Mouse (Mus musculus): ENCODE results near the gene Gpha2. TPM values are rescaled to one million over a fixed set of nuclear protein-coding genes. Genes with fewer than 3 reads are reported as not detected.

Gene Gpha2
- polyA plus RNA-seq, 1 experiment = 2.6 TPM

DNA sequence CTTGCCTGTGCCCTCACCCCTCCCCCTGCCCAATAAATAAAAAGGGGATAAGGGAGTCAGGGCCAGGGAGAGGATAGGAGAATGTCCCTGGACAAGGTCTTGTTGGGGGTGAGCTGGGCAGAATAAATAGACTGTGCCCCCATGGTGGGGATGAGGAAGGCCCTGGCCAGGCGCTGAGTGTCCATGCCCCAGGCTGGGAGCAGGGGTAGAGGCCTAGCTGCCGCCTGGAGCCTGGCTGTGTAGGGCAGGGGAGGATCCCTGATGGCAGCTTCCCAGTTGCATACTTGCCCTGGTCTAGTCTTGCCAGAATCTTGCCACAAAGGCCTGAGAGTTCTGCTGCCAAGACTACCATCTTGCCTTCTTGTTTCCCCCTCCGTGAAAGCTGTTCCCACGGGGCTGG is 1.7 kb downstream of the Gpha2 start:
- no peaks in the 10 kb centered on the region for H3K4me1 ChIP-seq (ENCODE audit: control insufficient read depth, insufficient read depth, low read length)
- no peak for DNase-seq
- TF ChIP-seq POLR2A (IDR thresholded peaks at IDR 0.05; ENCODE audit: borderline replicate concordance, extremely low read depth, low read depth, low read length) (no peak), CTCF (IDR thresholded peaks at IDR 0.05; ENCODE audit: insufficient read depth, low read length) (no peak)
- no peak overlapping the region for H3K4me3 ChIP-seq (replicated peaks; ENCODE audit: extremely low read depth, low read depth, low read length)
- 90% methylated on average over 4 of the region's 4 CpGs for WGBS

DNA sequence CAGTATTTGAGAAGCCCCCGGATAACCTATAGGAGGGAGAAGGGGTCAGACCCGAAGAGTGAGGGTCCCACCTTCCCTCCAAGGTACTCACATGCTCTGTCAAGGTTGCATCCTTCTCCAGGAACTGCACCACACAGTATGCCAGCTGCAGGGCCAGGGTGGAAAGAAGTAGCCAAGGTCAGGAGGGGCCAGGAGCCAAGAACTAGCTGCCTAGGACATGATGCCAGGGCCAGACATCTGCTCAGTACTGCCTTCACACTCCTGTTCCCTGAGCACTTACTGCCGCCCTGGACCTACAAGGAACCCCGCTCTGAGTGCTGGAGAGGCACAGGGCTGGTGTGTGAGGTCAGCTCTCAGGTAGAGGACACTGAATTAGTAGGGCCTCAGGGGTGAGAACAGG is 4.2 kb downstream of the Gpha2 start:
- DNase-seq = no peak

DNA sequence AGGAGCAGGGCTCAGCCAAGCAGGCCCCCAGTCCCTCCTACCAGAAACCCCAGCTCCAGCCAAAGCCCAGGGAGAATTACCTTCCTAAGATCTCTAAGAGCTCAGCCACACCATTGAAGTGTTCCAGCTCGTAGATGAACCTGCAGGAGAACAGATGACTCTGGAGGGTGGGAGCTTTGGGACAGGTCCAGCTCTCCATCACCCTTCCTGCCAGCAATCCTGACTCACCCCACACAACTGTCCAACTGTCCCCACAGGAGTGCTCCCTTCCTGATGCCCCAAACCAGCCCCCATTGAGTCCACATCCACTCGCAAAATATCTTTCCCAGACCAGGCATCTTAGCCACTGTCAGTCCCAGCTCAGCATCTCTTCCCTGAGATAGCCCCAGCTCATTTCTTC is 4.9 kb downstream of the Gpha2 start:
- no peak for TF ChIP-seq CTCF (IDR thresholded peaks at IDR 0.05; ENCODE audit: insufficient read depth, low read length)
- TF ChIP-seq POLR2A (IDR thresholded peaks at IDR 0.05; ENCODE audit: borderline replicate concordance, extremely low read depth, low read depth, low read length) = no peak
- 78% methylated on average over 2 of the region's 2 CpGs for WGBS
- H3K4me3 ChIP-seq (replicated peaks; ENCODE audit: extremely low read depth, low read depth, low read length) = no peak overlapping the region

More for the DNA sequence above, 4.2 kb downstream of the Gpha2 start:
- TF ChIP-seq CTCF (IDR thresholded peaks at IDR 0.05; ENCODE audit: insufficient read depth, low read length) (no peak), POLR2A (IDR thresholded peaks at IDR 0.05; ENCODE audit: borderline replicate concordance, extremely low read depth, low read depth, low read length) (no peak)
- Histone ChIP-seq H3K4me1 (ENCODE audit: control insufficient read depth, insufficient read depth, low read length) (peaks cover 5% of the 10 kb centered on the region), H3K4me3 (replicated peaks; ENCODE audit: extremely low read depth, low read depth, low read length) (no peak overlapping the region)
- 84% methylated on average over 4 of the region's 4 CpGs for WGBS

DNA sequence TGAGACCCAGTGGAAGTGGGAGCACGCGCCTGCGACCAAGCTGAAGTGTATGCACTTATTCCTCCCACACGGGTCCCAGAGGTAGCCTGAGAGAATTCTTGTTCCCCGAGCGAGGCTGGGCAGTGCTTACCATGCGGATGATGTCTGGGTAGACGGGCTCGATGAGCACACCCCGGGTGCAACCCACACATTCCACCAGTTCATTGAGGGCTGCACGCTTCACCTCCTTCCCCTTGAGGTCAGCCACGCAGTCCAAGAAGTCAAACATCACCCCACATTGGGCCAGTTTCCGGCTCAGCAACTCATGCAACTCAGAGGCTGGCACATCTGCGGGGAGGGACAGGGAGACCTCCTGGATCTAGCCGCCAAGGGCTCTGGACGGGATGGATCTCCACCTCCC is 7.5 kb downstream of the Gpha2 start:
- no peak for DNase-seq
- H3K4me1 ChIP-seq (ENCODE audit: control insufficient read depth, insufficient read depth, low read length) = peaks cover 7% of the 10 kb centered on the region
- no peak overlapping the region for H3K4me3 ChIP-seq (replicated peaks; ENCODE audit: extremely low read depth, low read depth, low read length)
- no peak for TF ChIP-seq CTCF (IDR thresholded peaks at IDR 0.05; ENCODE audit: insufficient read depth, low read length)
- no peak for TF ChIP-seq POLR2A (IDR thresholded peaks at IDR 0.05; ENCODE audit: borderline replicate concordance, extremely low read depth, low read depth, low read length)
- 84% methylated on average over 16 of the region's 16 CpGs for WGBS

More for the DNA sequence above, 4.9 kb downstream of the Gpha2 start:
- no peak for DNase-seq
- H3K4me1 ChIP-seq (ENCODE audit: control insufficient read depth, insufficient read depth, low read length) = peaks cover 5% of the 10 kb centered on the region

DNA sequence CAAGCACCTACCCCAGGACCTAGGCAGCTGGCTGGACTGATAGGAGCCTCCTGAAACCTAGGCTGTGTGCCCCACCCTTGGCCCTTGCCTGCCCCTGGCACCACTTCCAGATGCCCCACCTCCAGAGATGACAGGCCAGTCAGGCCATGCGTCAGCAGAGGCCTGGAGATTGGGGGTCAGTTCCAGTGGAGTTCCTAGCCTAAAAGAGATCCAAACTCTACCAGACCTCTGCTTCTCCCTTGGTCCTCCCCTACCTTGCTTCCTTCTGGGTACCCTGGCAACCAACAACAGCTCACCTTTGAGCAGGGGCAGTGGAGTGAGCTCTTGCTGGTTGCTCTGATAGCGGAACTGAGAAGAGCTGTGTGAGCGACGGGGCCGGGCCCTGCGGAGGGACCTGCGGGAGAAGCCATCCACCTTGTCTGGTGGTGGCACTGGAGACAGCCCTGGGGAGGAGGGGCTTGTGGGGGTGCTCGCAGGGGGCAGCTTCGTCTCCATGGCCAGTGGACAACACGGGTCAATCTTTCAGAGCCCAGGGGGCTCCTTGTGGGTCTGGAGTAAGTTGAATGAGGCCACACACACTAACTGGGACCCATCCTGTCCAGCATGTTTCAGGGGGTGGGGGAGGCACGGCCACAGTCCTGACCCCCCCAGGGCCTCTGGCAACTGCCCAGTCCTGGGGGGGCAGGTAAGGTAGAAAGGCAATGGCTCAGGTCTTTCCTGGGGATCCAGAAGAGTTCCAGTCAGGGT is 8.3 kb downstream of the Gpha2 start:
- WGBS = 63% methylated on average over 11 of the region's 11 CpGs
- TF ChIP-seq POLR2A (IDR thresholded peaks at IDR 0.05; ENCODE audit: borderline replicate concordance, extremely low read depth, low read depth, low read length) (no peak), CTCF (IDR thresholded peaks at IDR 0.05; ENCODE audit: insufficient read depth, low read length) (no peak)
- DNase-seq = no peak
- Histone ChIP-seq H3K4me3 (replicated peaks; ENCODE audit: extremely low read depth, low read depth, low read length) (peak overlapping the region; percentile 33), H3K4me1 (ENCODE audit: control insufficient read depth, insufficient read depth, low read length) (peaks cover 7% of the 10 kb centered on the region)

DNA sequence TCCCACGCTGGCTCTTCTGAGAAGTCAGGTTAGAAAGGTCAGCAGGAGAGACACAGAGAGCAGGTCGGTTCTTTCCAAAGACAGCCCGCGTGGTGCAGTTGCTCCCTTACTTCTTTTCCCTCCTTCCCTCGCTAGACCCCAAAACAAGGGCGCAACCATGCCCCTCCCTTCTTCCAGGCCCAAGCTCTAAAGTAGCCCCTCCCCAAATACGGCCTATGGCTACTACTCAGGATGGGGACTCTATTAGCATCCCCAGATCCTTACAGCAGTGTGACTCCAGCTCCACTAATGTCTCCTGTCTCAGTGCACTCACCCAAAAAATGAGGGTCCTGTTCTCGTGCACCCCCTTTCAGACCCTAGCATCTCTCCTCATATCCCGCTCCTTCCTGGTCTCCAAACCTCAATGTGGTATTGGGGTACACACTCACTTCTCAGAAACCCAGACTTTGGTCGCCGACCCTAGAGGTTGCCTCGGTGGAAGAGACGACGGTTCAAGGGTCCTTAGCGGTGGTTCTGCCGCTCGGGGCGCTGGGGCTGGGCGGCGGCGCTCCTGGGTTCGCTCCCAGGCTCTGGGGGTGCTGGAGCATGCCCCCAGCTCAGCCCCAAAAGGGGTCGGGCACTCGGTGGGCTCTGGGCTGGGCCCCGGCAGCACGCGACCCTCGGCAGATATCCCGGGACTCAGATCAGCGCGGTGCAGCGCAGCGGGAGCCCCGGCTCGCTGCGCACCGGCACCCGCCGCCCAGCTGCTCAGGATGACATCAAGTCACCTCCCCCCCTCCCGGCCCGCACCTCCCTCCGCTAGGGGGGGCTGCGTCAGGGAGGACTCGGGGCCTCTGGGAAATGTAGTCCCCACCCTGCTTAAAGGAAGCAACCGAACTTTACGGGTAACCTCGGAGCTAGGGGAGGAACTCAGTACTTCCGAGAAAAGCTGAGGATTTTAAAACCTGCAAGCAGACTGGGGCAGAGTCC is 9.2 kb downstream of the Gpha2 start, which contains the start of gene Ppp2r5b:
Ppp2r5b (minus strand) TSS at position 789 of the 969 bp plus-strand sequence.
- Histone ChIP-seq H3K4me1 (ENCODE audit: control insufficient read depth, insufficient read depth, low read length) (peaks cover 7% of the 10 kb centered on the region), H3K4me3 (replicated peaks; ENCODE audit: extremely low read depth, low read depth, low read length) (peak within 1 kb of the TSS; percentile 93)
- WGBS = 2% methylated on average over 48 of the region's 48 CpGs
- peak; percentile 93 for DNase-seq
- peak; percentile 70; the same call in 1 of the 2 replicates for TF ChIP-seq POLR2A (IDR thresholded peaks at IDR 0.05; ENCODE audit: borderline replicate concordance, extremely low read depth, low read depth, low read length)
- TF ChIP-seq CTCF (IDR thresholded peaks at IDR 0.05; ENCODE audit: insufficient read depth, low read length) = no peak

DNA sequence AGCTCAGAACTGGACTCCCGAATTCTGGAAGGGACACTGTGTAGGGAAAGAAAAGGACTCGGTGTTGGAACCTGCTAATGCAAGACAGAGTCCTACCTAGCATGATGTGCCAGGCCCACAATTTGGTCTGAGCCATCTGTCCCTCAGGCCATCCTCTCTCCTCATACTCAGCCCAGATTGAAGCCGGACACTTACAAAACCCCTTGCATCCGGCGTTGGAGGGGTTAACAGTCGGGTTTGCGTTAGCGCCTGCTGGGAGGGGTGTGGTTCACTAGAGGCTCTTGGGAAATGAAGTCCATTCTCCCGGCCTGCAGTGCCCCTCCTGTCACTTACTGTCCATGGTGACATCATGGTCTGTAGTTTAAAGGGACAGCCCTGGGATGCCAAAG is 9.9 kb downstream of the Gpha2 start:
- peak; percentile 87 for DNase-seq
- peak overlapping the region; percentile 93 for H3K4me3 ChIP-seq (replicated peaks; ENCODE audit: extremely low read depth, low read depth, low read length)
- WGBS = under 1% methylated on average over 9 of the region's 9 CpGs
- peaks cover 7% of the 10 kb centered on the region for H3K4me1 ChIP-seq (ENCODE audit: control insufficient read depth, insufficient read depth, low read length)
- TF ChIP-seq POLR2A (IDR thresholded peaks at IDR 0.05; ENCODE audit: borderline replicate concordance, extremely low read depth, low read depth, low read length) (no peak; the same call in 1 of the 2 replicates), CTCF (IDR thresholded peaks at IDR 0.05; ENCODE audit: insufficient read depth, low read length) (no peak)

DNA sequence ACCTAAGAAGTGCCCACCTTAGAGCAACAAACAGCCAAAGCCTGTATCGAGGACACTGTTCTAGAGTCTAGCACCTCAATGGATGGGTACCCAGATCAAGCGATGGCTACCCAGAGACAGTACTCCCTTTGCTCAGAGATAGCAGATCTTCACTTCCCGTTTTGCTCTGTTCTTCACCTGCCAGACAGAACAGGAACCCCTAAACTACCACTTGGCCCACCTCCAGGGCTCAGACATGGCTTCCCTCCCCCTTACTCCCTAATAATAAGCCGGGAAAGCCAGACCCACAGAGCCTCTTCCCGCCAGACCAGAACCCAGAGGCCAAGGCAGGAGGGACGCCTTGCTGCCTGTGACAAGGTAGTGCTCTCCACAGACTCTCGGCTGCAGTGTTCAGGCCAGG is 10.7 kb downstream of the Gpha2 start:
- WGBS = 74% methylated on average over 7 of the region's 7 CpGs
- Histone ChIP-seq H3K4me1 (ENCODE audit: control insufficient read depth, insufficient read depth, low read length) (peaks cover 7% of the 10 kb centered on the region), H3K4me3 (replicated peaks; ENCODE audit: extremely low read depth, low read depth, low read length) (no peak overlapping the region)
- TF ChIP-seq POLR2A (IDR thresholded peaks at IDR 0.05; ENCODE audit: borderline replicate concordance, extremely low read depth, low read depth, low read length) = no peak
- DNase-seq = no peak

DNA sequence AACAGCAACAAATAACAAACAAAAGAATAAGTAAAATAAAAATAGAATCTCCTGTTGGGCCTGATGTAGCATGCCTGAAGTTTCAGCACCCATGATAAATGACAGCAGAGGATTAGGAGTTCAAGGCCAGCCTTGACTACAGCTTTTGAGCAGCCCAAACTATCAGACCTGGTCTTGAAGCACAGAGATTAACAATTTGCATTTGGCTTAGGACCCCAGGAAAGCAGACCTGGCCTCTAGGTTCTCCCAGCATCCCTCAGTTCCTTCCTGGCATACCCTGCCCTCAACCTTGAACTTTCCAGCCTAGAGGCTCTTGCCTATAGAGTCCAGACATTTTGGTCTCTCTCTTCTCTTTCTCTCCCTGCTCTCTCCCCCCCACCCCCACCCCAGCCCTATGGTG is 12.6 kb downstream of the Gpha2 start:
- Histone ChIP-seq H3K4me3 (replicated peaks; ENCODE audit: extremely low read depth, low read depth, low read length) (no peak overlapping the region), H3K4me1 (ENCODE audit: control insufficient read depth, insufficient read depth, low read length) (peaks cover 10% of the 10 kb centered on the region)
- no peak for TF ChIP-seq POLR2A (IDR thresholded peaks at IDR 0.05; ENCODE audit: borderline replicate concordance, extremely low read depth, low read depth, low read length)
- no peak for DNase-seq

Data from lung, adult 2 months (tissue).